Mouse (Mus musculus) retina, adult 2 months (tissue): ENCODE measurements around the gene Bmp2k.

Experiments used
- DNase-seq: peaks from one replicate; pipeline ENCODE4 v3.0.0-alpha.2; 2012; ENCODE audit warnings: low read depth, low spot score

Gene Bmp2k

GRCm38 (mm10) chr5:96972474-96973130, 24.9 kb upstream of the Bmp2k start:
- no peak for DNase-seq

GRCm38 (mm10) chr5:96973714-96974113, 23.8 kb upstream of the Bmp2k start:
- DNase-seq = no peak

- DNase-seq = no peak
Measured at GRCm38 (mm10) chr5:96974661-96975060, 22.8 kb upstream of the Bmp2k start.

GRCm38 (mm10) chr5:96975112-96975511, 22.4 kb upstream of the Bmp2k start:
- no peak for DNase-seq

GRCm38 (mm10) chr5:96976150-96976549, 21.3 kb upstream of the Bmp2k start:
- DNase-seq = no peak

GRCm38 (mm10) chr5:96979296-96980007, 18.0 kb upstream of the Bmp2k start:
- DNase-seq = no peak

GRCm38 (mm10) chr5:96980008-96980634, 17.4 kb upstream of the Bmp2k start:
- DNase-seq = no peak

- DNase-seq = no peak
Measured at GRCm38 (mm10) chr5:96981987-96982386, 15.5 kb upstream of the Bmp2k start.

- no peak for DNase-seq
Measured at GRCm38 (mm10) chr5:96983142-96983541, 14.3 kb upstream of the Bmp2k start.

GRCm38 (mm10) chr5:96986850-96987249, 10.6 kb upstream of the Bmp2k start:
- DNase-seq = no peak

- no peak for DNase-seq
Measured at GRCm38 (mm10) chr5:96988880-96989279, 8.6 kb upstream of the Bmp2k start.

- DNase-seq = no peak
Measured at GRCm38 (mm10) chr5:96991156-96991555, 6.3 kb upstream of the Bmp2k start.

- no peak for DNase-seq
Measured at GRCm38 (mm10) chr5:96992651-96993050, 4.8 kb upstream of the Bmp2k start.

GRCm38 (mm10) chr5:96993057-96993456, 4.4 kb upstream of the Bmp2k start:
- no peak for DNase-seq

GRCm38 (mm10) chr5:96995791-96996190, 1.7 kb upstream of the Bmp2k start:
- DNase-seq = no peak

- DNase-seq = no peak
Measured at GRCm38 (mm10) chr5:96996401-96997309, 834 bp upstream of the Bmp2k start.

- DNase-seq = no peak
Measured at GRCm38 (mm10) chr5:96997802-96998565, 495 bp downstream of the Bmp2k start.

GRCm38 (mm10) chr5:96998566-96998907, 1.0 kb downstream of the Bmp2k start:
- no peak for DNase-seq

GRCm38 (mm10) chr5:96999601-97000000, 2.1 kb downstream of the Bmp2k start:
- no peak for DNase-seq

- DNase-seq = no peak
Measured at GRCm38 (mm10) chr5:97000524-97000923, 3.0 kb downstream of the Bmp2k start.

- no peak for DNase-seq
Measured at GRCm38 (mm10) chr5:97001153-97001552, 3.7 kb downstream of the Bmp2k start.
